Mouse (Mus musculus) leukemia stem cell, adult 10-12 weeks (primary cell): ENCODE measurements around the gene Ctu2. TPM values are rescaled to one million over a fixed set of nuclear protein-coding genes. Genes with fewer than 3 reads are reported as not detected.

ENCODE experiments used
- polyA plus RNA-seq: library from polyadenylated mRNA; stranded (reverse); fragments of >175 nt; gene quantifications from 2 replicates; pipeline ENCODE4 v1.2.3, GENCODE M21; 2012; ENCODE audit warnings: low replicate concordance

Ctu2 gene
- 35.6 and 52.9 TPM in 2 replicates for polyA plus RNA-seq

GRCm38 (mm10) chr8:122475580-122476320 lies at the start of gene Ctu2, which contains the start of gene Rnf166:
TSS of gene Ctu2 (plus strand) at chr8:122476143.
TSS of gene Rnf166 (minus strand) at chr8:122476064.

GRCm38 (mm10) chr8:122432443-122433268 lies 43.3 kb upstream of the Ctu2 start, which contains the start of gene Cyba:
TSS of gene Cyba (minus strand) at chr8:122432930.

DNA sequence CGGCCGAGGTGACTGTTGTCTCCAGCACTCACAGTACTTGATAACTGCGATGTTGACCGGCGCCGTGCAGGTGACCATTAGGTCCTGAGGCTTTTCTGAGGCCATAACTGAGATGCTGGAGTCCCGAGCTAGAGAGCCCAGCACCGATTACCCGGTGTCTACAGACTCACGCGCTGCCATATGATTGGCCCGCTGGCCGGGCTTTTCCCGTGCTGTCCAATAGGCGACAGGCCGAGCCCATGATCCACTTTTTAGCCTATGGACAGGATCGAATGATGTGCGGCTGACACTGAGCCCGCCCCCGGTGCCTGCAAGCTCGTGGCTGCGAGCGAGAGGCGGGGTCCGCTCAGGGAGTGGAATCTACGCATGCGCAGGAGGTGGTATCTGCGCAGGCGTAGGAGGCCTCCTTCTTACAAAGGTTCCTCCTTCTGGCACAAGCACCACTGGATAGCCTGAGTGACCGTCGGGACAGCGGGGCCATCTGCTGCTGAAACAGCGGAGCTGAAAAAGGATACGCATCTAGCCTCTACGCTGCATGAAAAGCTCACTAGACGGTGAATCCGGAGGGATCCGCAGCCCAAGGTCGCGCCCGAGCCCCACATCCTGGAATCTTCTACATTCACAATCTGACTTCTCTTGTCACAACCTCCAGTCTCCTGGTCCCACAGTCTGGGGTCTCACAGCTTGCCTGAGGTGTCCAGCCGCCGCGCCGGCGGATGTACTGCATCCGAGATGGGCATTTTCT lies 32.5 kb upstream of the Ctu2 start, which contains the start of gene Mvd:
TSS of gene Mvd (minus strand) at position 161 of the 745 bp plus-strand sequence.

DNA sequence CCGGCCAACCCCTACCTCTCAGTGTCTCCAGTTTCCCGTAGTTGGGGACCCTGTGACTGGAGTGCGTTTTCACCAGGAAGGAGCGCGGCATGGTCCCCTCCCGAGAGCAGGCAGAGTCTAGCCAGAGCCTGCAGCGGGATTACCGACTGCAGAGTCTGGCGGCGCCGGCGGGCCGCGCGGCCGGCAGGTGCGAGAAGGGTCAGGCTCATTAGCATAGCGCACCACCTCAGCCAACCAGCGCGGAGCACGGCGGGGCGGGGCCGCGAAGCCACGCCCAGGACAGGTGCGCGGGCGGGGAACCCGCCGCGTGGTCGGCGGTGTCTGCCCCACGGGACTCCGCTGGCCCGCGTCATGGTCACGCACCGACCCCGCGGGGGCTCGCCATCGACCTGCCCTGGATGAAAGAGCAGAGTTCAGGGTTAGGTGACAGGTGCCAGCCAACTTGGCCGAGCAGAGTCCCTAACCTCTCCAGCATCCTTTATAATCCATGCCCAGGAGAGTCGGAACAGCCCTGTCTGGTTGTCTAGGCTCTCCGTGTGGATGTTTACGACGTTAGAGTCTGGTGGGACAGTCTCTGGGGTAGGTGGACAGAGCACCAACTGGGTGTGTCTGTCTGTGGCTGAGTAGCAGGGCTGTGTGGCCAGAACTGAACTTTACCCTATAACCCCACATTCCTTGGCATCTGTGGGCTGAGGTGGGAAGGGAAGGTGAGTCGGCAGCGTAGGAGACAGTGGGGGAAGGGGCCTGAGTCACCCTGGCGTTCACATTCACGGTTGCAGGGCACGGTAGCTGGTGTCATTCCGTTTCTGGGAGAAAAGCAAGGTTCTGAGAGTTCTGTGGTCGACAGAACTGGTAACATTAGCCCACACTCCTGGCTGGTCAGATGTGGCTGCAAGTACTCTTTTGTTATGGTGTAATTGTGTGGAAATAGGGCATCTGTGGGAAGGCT lies 15.1 kb upstream of the Ctu2 start, which contains the start of gene Snai3:
TSS of gene Snai3 (minus strand) at position 210 of the 949 bp plus-strand sequence.

Other genes with a start within 250 kb of the Ctu2 start
- gene Zfpm1, start 194.0 kb upstream of the Ctu2 start, polyA plus RNA-seq, result 1,742 and 2,184 TPM in 2 replicates
- not detected in 2 replicates for gene Trhr2, start 115.4 kb upstream of the Ctu2 start, polyA plus RNA-seq
- gene Zc3h18, start 99.5 kb upstream of the Ctu2 start, polyA plus RNA-seq, result 91.5 and 120 TPM in 2 replicates
- gene Il17c, start 54.1 kb upstream of the Ctu2 start, polyA plus RNA-seq, result 0.27 TPM in 1 of 2 replicates, not detected in the other
- gene Cyba, start 43.2 kb upstream of the Ctu2 start, polyA plus RNA-seq, result 241 and 437 TPM in 2 replicates
- 7.4 and 8.7 TPM in 2 replicates for gene Mvd, start 32.7 kb upstream of the Ctu2 start, polyA plus RNA-seq
- gene Snai3, start 15.4 kb upstream of the Ctu2 start, polyA plus RNA-seq, result 0.42 and 0.59 TPM in 2 replicates
- 16.7 and 27.1 TPM in 2 replicates for gene Rnf166, start 79 bp upstream of the Ctu2 start, polyA plus RNA-seq
- 144 and 175 TPM in 2 replicates for gene Piezo1, start 75.2 kb downstream of the Ctu2 start, polyA plus RNA-seq
- 618 and 659 TPM in 2 replicates for gene Cdt1, start 91.9 kb downstream of the Ctu2 start, polyA plus RNA-seq
- gene Aprt, start 100.8 kb downstream of the Ctu2 start, polyA plus RNA-seq, result 73.2 and 246 TPM in 2 replicates
- gene Galns, start 135.3 kb downstream of the Ctu2 start, polyA plus RNA-seq, result 2.4 and 8.2 TPM in 2 replicates
- 1.6 TPM in 1 of 2 replicates, not detected in the other for gene Trappc2l, start 135.5 kb downstream of the Ctu2 start, polyA plus RNA-seq
- not detected in 2 replicates for gene Pabpn1l, start 146.6 kb downstream of the Ctu2 start, polyA plus RNA-seq
- gene Cbfa2t3, start 223.0 kb downstream of the Ctu2 start, polyA plus RNA-seq, result 199 and 264 TPM in 2 replicates